7 mouse cellular contexts compared by ENCODE assay signal in the genomic region with DNA sequence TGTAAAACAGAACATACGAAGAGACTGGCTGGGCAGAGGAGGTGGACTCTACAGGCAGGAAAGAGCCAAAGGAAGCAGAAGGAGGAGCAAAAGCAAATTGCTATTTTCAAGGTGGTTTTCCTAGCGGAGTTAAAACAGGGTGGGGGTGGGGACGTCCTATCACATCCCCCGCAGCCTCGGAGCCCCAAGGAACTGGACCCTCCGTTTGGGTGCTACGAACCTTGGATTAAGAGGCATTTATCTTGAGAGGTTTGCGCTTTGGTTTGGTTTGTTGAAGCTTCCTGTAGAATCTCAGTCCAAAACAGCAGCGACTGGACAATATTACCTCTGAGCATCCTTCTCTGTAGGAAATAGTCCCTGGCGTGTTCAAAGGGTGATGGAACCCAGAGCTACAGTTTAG. TPM values are rescaled to one million over a fixed set of nuclear protein-coding genes. Genes with fewer than 3 reads are reported as not detected.
A peak's percentile ranks its signal among the peaks of the same experiment; 100 is the strongest.
DNase-seq lines count a peak whose midpoint lies in the region; ATAC-seq and TF ChIP-seq lines count a peak whose summit lies in the region.

No protein-coding gene starts in this region.

- DNase-seq in heart, postnatal 0 days (ENCODE audit: low spot score): no peak
- no peak for DNase-seq in liver, embryonic 13.5 days
- DNase-seq in stomach, postnatal 0 days (ENCODE audit: low spot score): no peak
- no peak for DNase-seq in thymus, adult 2 months
- DNase-seq in ovary, postnatal 10 days (ENCODE audit: low spot score): no peak

- WGBS in heart, postnatal 0 days: 13% methylated on average over 10 of the region's 10 CpGs
- WGBS in liver, embryonic 13.5 days (ENCODE audit: insufficient replicate concordance): 10% methylated on average over 10 of the region's 10 CpGs
- 6% methylated on average over 10 of the region's 10 CpGs for WGBS in stomach, postnatal 0 days
- 16% methylated on average over 10 of the region's 10 CpGs for WGBS in thymus, adult 2 months

- no peaks in the 10 kb centered on the region for H3K36me3 ChIP-seq in megakaryocyte, embryonic 14.5 days (replicated peaks; ENCODE audit: low read length)
- H3K36me3 ChIP-seq in heart, postnatal 0 days (replicated peaks; ENCODE audit: control insufficient read depth, insufficient read depth, low read length): no peaks in the 10 kb centered on the region
- no peaks in the 10 kb centered on the region for H3K36me3 ChIP-seq in liver, embryonic 13.5 days
- H3K36me3 ChIP-seq in stomach, postnatal 0 days (ENCODE audit: control insufficient read depth, insufficient read depth, low read length): no peaks in the 10 kb centered on the region
- no peaks in the 10 kb centered on the region for H3K36me3 ChIP-seq in thymus, adult 2 months (ENCODE audit: control insufficient read depth, insufficient read depth, low read length)

- no peak for TF ChIP-seq EP300 in heart, postnatal 0 days (IDR thresholded peaks at IDR 0.05; ENCODE audit: low read depth)
- TF ChIP-seq EP300 in stomach, postnatal 0 days (optimal IDR thresholded peaks at IDR 0.05): no peak

- TF ChIP-seq POLR2A in thymus, adult 2 months (IDR thresholded peaks at IDR 0.05; ENCODE audit: control insufficient read depth, extremely low read depth, insufficient read depth, low read length, poor library complexity): no peak

- peak overlapping the region; percentile 59 for H3K4me2 ChIP-seq in heart, postnatal 0 days (ENCODE audit: low read depth, low read length)
- peak overlapping the region; percentile 13 for H3K4me2 ChIP-seq in liver, embryonic 13.5 days
- peak overlapping the region; percentile 49 for H3K4me2 ChIP-seq in stomach, postnatal 0 days (replicated peaks; ENCODE audit: low read depth)

- no peaks in the 10 kb centered on the region for H3K9me3 ChIP-seq in megakaryocyte, embryonic 14.5 days
- no peaks in the 10 kb centered on the region for H3K9me3 ChIP-seq in heart, postnatal 0 days (replicated peaks; ENCODE audit: control insufficient read depth, low read length)
- H3K9me3 ChIP-seq in liver, embryonic 13.5 days (replicated peaks): no peaks in the 10 kb centered on the region
- no peaks in the 10 kb centered on the region for H3K9me3 ChIP-seq in stomach, postnatal 0 days (ENCODE audit: control insufficient read depth, low read length)

- peak overlapping the region; percentile 53 for H3K4me3 ChIP-seq in megakaryocyte, embryonic 14.5 days (replicated peaks)
- peak overlapping the region; percentile 29 for H3K4me3 ChIP-seq in heart, postnatal 0 days (ENCODE audit: low read depth, low read length)
- no peak overlapping the region for H3K4me3 ChIP-seq in liver, embryonic 13.5 days (replicated peaks)
- peak overlapping the region; percentile 29 for H3K4me3 ChIP-seq in stomach, postnatal 0 days (ENCODE audit: low read depth, low read length)
- H3K4me3 ChIP-seq in thymus, adult 2 months (ENCODE audit: control insufficient read depth, insufficient read depth, low read length): no peak overlapping the region

- H3K4me1 ChIP-seq in megakaryocyte, embryonic 14.5 days: peaks cover 48% of the 10 kb centered on the region
- 0 out of 2 replicates have a peak, but pooled peaks cover 5% of the 10 kb centered on the region for H3K4me1 ChIP-seq in heart, postnatal 0 days (ENCODE audit: control insufficient read depth, insufficient read depth)
- H3K4me1 ChIP-seq in liver, embryonic 13.5 days (replicated peaks): peaks cover 4% of the 10 kb centered on the region
- no peaks in the 10 kb centered on the region for H3K4me1 ChIP-seq in stomach, postnatal 0 days (replicated peaks; ENCODE audit: control insufficient read depth, insufficient read depth)
- H3K4me1 ChIP-seq in thymus, adult 2 months (replicated peaks; ENCODE audit: control insufficient read depth, insufficient read depth, low read length): no peaks in the 10 kb centered on the region

- H3K27ac ChIP-seq in heart, postnatal 0 days (ENCODE audit: low read depth): no peak overlapping the region
- no peak overlapping the region for H3K27ac ChIP-seq in liver, embryonic 13.5 days
- H3K27ac ChIP-seq in stomach, postnatal 0 days (replicated peaks): peak overlapping the region; percentile 46
- no peak overlapping the region for H3K27ac ChIP-seq in thymus, adult 2 months (ENCODE audit: control insufficient read depth, insufficient read depth, low read length)

- H3K27me3 ChIP-seq in megakaryocyte, embryonic 14.5 days (replicated peaks): peaks cover 49% of the 10 kb centered on the region
- no peaks in the 10 kb centered on the region for H3K27me3 ChIP-seq in heart, postnatal 0 days (ENCODE audit: control insufficient read depth, insufficient read depth, low read length)
- H3K27me3 ChIP-seq in liver, embryonic 13.5 days: peaks cover 26% of the 10 kb centered on the region
- H3K27me3 ChIP-seq in stomach, postnatal 0 days (ENCODE audit: control insufficient read depth, insufficient read depth, low read length): no peaks in the 10 kb centered on the region; the same call in 1 of the 2 replicates
- no peaks in the 10 kb centered on the region; the same call in 1 of the 2 replicates for H3K27me3 ChIP-seq in thymus, adult 2 months (ENCODE audit: control insufficient read depth, insufficient read depth, low read length)

- 0 out of 2 replicates have a peak overlapping the region, but pooled peaks have one; percentile 28 for H3K9ac ChIP-seq in heart, postnatal 0 days (replicated peaks; ENCODE audit: low read depth, low read length)
- no peak overlapping the region for H3K9ac ChIP-seq in liver, embryonic 13.5 days
- H3K9ac ChIP-seq in stomach, postnatal 0 days (ENCODE audit: low read length): peak overlapping the region; percentile 36

- ATAC-seq in megakaryocyte, adult 5-6 weeks (ENCODE audit: poor library complexity, severe bottlenecking): no peak
- ATAC-seq in heart, postnatal 0 days (ENCODE audit: insufficient read depth, low read depth): no peak
- no peak for ATAC-seq in liver, embryonic 13.5 days (ENCODE audit: low read depth)
- ATAC-seq in stomach, postnatal 0 days (ENCODE audit: low FRiP score, low TSS enrichment): no peak; the same call in 1 of the 2 replicates

- TF ChIP-seq CTCF in heart, postnatal 0 days (IDR thresholded peaks at IDR 0.05; ENCODE audit: low read depth): no peak
- no peak for TF ChIP-seq CTCF in stomach, postnatal 0 days (IDR thresholded peaks at IDR 0.05; ENCODE audit: low read depth)
- TF ChIP-seq CTCF in thymus, adult 2 months (IDR thresholded peaks at IDR 0.05; ENCODE audit: borderline replicate concordance, control insufficient read depth, extremely low read depth, insufficient read depth, low read length, poor library complexity): no peak

RNA-seq across cellular contexts. Expression of gene Cyb5r3, which starts 37.3 kb away (rescaled TPM):
- 127 and 215 TPM in 2 replicates for polyA plus RNA-seq in megakaryocyte, embryonic 14.5 days (2012; ENCODE audit: insufficient read depth, low replicate concordance)
- total RNA-seq in megakaryocyte, adult 5-6 weeks (2015): 42.8 and 44.7 TPM in 2 replicates
- total RNA-seq in megakaryocyte, adult 5-6 weeks (2017): 21.0 and 24.5 TPM in 2 replicates
- 125 and 166 TPM in 2 replicates for total RNA-seq in heart, postnatal 0 days (2014; rRNA removed; ENCODE audit: low replicate concordance)
- 113 and 117 TPM in 2 replicates for polyA plus RNA-seq in heart, postnatal 0 days (2015; fragmentation: Nextera tagmentation; extraction: Ambion mirVana)
- polyA plus RNA-seq in liver, embryonic 13.5 days (2015; fragmentation: Nextera tagmentation; extraction: Ambion mirVana): 110 and 147 TPM in 2 replicates
- 117 and 145 TPM in 2 replicates for polyA plus RNA-seq in stomach, postnatal 0 days (2015; fragmentation: Nextera tagmentation; extraction: Ambion mirVana)
- polyA plus RNA-seq in thymus, adult 2 months (2012; rRNA removed): 60.5 and 61.7 TPM in 2 replicates

RNA-seq across cellular contexts. Expression of gene A4galt, which starts 41.9 kb away (rescaled TPM):
- not detected in 2 replicates for polyA plus RNA-seq in megakaryocyte, embryonic 14.5 days (2012; ENCODE audit: insufficient read depth, low replicate concordance)
- not detected in 2 replicates for total RNA-seq in megakaryocyte, adult 5-6 weeks (2015)
- not detected in 2 replicates for total RNA-seq in megakaryocyte, adult 5-6 weeks (2017)
- 3.0 and 3.2 TPM in 2 replicates for total RNA-seq in heart, postnatal 0 days (2014; rRNA removed; ENCODE audit: low replicate concordance)
- polyA plus RNA-seq in heart, postnatal 0 days (2015; fragmentation: Nextera tagmentation; extraction: Ambion mirVana): 1.6 and 2.0 TPM in 2 replicates
- 0.05 and 0.07 TPM in 2 replicates for polyA plus RNA-seq in liver, embryonic 13.5 days (2015; fragmentation: Nextera tagmentation; extraction: Ambion mirVana)
- 23.0 and 24.4 TPM in 2 replicates for polyA plus RNA-seq in stomach, postnatal 0 days (2015; fragmentation: Nextera tagmentation; extraction: Ambion mirVana)
- 5.4 and 6.4 TPM in 2 replicates for polyA plus RNA-seq in thymus, adult 2 months (2012; rRNA removed)

Comparison
In these comparisons a context has a peak if more than half of its experiments do, and no peak if none do; other contexts are left out.
1. H3K4me3 ChIP-seq: peak in megakaryocyte, embryonic 14.5 days (single experiment), heart, postnatal 0 days (single experiment) and stomach, postnatal 0 days (single experiment); none in liver, embryonic 13.5 days (single experiment) and thymus, adult 2 months (single experiment).
2. Peak in every context shown above with its lines, with median percentiles within 50 percentile points of each other: H3K4me2 ChIP-seq.